Mouse (Mus musculus): ENCODE measurements around the gene Dytn.
"Not testable (repeated sequence)": the region's sequence is repeated elsewhere in the genome, so short reads cannot be mapped to it uniquely, and the experiment has no call there.

DNA sequence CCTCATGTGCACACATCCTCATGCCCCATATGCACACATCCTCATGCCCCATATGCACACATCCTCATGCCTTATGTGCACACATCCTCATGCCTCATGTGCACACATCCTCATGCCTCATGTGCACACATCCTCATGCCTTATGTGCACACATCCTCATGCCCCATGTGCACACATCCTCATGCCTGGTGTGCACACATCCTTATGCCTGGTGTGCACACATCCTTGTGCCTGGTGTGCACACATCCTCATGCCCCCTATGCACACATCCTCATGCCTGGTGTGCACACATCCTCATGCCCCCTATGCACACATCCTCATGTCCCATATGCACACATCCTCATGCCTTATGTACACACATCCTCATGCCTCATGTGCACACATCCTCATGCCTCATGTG, 56.3 kb downstream of the Dytn start:
- not testable (repeated sequence) for TF ChIP-seq POLR2A (IDR thresholded peaks at IDR 0.05; ENCODE audit: borderline replicate concordance, extremely low read depth, insufficient read depth, insufficient read length, poor library complexity, severe bottlenecking); CTCF (IDR thresholded peaks at IDR 0.05; ENCODE audit: borderline replicate concordance, extremely low read depth, insufficient read depth, insufficient read length)

Data from brain, embryonic 14.5 days (tissue).